Mouse (Mus musculus): Measurements from ENCODE around the gene Churc1. TPM values are rescaled to one million over a fixed set of nuclear protein-coding genes. Genes with fewer than 3 reads are reported as not detected.

Gene Churc1
- total RNA-seq, 1 experiment from 2014 or later = 28.8 TPM

DNA sequence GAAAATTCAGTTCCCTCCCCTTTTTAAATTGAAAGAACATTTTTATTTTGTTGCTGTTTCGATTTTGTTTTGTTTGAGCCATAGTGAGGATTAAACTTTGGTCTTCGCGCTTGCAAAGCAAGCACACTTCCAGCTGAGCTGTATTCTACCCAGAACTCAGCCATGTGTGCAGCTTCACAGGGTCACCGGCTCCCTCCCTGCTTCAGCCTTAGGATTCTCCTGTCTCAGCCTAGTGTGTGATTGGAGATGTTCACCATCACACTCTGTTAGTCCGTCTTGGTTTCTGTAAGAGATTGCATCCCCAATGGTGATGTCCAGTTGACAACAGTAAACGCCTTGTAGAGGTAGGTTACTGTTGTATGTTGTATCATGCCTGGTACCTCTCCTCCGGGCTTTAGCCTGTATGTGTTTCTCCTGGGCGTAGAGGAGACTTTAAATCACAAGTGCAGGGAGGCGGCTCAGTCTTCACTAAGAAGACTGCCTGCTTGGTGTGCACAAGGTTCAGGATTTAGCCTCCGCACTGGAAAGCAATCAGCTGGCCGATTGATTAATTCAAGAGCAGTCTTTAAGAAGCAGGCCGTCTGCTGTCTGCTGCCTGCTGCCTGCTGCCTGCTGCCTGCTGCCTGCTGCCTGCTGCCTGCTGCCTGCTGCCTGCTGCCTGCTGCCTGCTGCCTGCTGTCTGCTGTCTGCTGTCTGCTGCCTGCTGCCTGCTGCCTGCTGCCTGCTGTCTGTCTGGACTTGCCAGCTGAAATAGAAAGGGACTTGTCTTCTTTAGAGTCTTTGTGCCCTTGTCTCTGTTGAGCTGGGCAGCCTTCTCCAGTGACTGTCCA lies 15.5 kb downstream of the Churc1 start:
- ATAC-seq (replicated peaks in 1 of 2; ENCODE audit: insufficient read depth in 1 of 2, low FRiP score in 2 of 2, low TSS enrichment in 1 of 2, low read depth in 1 of 2, poor library complexity in 2 of 2, severe bottlenecking in 2 of 2) = no peak

GRCm38 (mm10) chr12:76784056-76784619 lies 18.8 kb downstream of the Churc1 start:
- ATAC-seq (replicated peaks in 1 of 2; ENCODE audit: insufficient read depth in 1 of 2, low FRiP score in 2 of 2, low TSS enrichment in 1 of 2, low read depth in 1 of 2, poor library complexity in 2 of 2, severe bottlenecking in 2 of 2) = no peak

GRCm38 (mm10) chr12:76790446-76791084 lies 25.2 kb downstream of the Churc1 start:
- ATAC-seq (replicated peaks in 1 of 2; ENCODE audit: insufficient read depth in 1 of 2, low FRiP score in 2 of 2, low TSS enrichment in 1 of 2, low read depth in 1 of 2, poor library complexity in 2 of 2, severe bottlenecking in 2 of 2) = no peak

- ATAC-seq (replicated peaks in 1 of 2; ENCODE audit: insufficient read depth in 1 of 2, low FRiP score in 2 of 2, low TSS enrichment in 1 of 2, low read depth in 1 of 2, poor library complexity in 2 of 2, severe bottlenecking in 2 of 2) = peak; percentile 56 to 57; a peak in 3 of 4 replicates
These were observed 27.2 kb downstream of the Churc1 start for GRCm38 (mm10) chr12:76792540-76792939.

DNA sequence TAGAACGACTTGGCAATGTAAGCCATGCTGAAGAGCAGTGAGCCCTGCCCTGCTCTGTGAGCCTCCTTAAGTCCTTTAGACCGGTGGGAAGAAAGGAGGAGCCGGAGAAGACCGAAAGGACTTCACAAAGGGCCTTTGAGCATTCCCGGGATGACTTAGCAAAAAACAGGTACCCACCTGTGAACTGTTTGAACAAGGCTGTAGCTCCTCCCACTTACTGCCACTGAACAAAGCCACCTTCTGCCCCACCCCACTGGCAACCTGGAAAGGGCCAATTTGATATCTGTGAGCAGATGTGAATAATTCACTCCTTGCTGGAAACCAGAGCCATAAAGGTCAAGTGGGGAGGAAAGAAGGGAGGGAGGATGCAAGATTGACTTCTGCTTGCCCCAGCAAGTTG lies 30.0 kb downstream of the Churc1 start, which contains the start of gene Gpx2:
Gene Gpx2, minus strand, starts transcription at position 205 of the 400 bp plus-strand sequence.
- no peak for ATAC-seq (replicated peaks in 1 of 2; ENCODE audit: insufficient read depth in 1 of 2, low FRiP score in 2 of 2, low TSS enrichment in 1 of 2, low read depth in 1 of 2, poor library complexity in 2 of 2, severe bottlenecking in 2 of 2)

- ATAC-seq (replicated peaks in 1 of 2; ENCODE audit: insufficient read depth in 1 of 2, low FRiP score in 2 of 2, low TSS enrichment in 1 of 2, low read depth in 1 of 2, poor library complexity in 2 of 2, severe bottlenecking in 2 of 2) = no peak
These were observed 31.7 kb downstream of the Churc1 start for GRCm38 (mm10) chr12:76796938-76797539.

DNA sequence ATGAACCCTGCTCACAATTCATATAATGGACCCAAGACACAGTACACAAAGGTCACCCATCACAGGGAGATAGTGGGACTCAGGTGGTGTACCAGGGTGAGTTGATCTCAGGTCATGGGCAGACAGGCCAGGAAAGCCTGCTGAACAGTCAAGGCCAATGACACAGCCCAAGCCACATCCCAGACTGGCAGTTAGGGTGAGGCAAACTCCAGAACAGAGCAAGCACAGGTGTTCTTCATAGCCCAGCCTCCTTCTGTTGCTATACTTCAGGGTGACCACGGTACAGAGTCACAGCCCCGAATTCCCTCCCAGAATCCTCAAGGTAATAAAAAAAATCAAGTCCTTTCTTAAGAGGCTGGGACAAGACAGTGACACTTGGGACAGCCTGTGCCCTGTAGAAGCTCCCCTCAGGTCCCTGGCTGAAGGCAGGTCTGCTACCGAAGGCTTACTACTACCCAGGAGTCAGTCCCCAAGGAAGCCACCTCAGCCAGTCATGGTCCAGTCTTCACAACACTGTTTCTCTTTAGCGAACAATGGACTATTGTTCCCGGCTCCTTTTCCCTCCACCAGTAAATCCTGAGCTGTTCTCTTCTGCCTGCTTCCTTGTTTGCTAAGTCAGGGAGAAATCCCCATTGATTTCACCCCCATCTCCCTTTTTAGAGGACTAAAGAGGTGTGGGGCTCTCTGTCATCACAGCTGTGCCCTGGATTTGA lies 32.8 kb downstream of the Churc1 start:
- ATAC-seq (replicated peaks in 1 of 2; ENCODE audit: insufficient read depth in 1 of 2, low FRiP score in 2 of 2, low TSS enrichment in 1 of 2, low read depth in 1 of 2, poor library complexity in 2 of 2, severe bottlenecking in 2 of 2) = no peak

- ATAC-seq (replicated peaks in 1 of 2; ENCODE audit: insufficient read depth in 1 of 2, low FRiP score in 2 of 2, low TSS enrichment in 1 of 2, low read depth in 1 of 2, poor library complexity in 2 of 2, severe bottlenecking in 2 of 2) = no peak
These were observed 37.7 kb downstream of the Churc1 start for GRCm38 (mm10) chr12:76803028-76803427.

- peak; percentile 63 to 76; a peak in 3 of 4 replicates for ATAC-seq (replicated peaks in 1 of 2; ENCODE audit: insufficient read depth in 1 of 2, low FRiP score in 2 of 2, low TSS enrichment in 1 of 2, low read depth in 1 of 2, poor library complexity in 2 of 2, severe bottlenecking in 2 of 2)
These were observed 38.4 kb downstream of the Churc1 start for GRCm38 (mm10) chr12:76803700-76804252.

DNA sequence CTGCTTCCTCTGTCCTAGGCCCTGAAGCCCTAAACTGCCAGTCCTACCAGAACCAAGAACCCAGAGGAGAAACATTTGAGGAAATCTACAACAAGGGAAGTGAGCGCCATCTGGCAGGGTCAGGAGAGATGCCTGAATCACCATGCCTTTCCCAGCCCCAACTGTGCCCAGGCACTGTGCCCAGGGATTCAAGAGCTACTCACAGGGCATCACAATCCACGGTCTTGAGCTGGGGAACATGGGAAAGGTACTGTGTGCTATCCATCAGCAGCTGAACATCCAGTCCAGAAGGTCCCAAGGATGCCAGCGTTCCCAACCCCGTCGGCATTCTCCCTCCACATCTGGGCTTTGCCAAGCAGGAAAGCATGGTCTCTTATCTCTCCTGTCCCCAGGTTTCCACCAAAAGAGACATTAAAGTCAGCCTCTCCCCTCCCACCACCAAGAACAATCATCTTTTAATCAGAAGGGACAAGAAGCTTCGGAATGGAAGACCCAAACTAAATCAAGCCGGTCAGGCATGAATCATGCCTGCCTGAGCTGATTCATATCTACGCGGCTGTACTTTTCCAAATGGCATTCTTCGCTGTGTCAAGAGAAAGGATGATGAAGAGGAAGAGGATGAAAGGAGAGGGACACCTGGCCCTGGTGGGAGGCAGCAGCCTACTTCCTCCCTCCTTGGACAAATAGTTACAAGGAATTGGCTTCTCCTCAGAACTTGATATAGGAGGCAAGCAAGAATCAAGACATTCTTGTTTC lies 39.9 kb downstream of the Churc1 start:
- no peak for ATAC-seq (replicated peaks in 1 of 2; ENCODE audit: insufficient read depth in 1 of 2, low FRiP score in 2 of 2, low TSS enrichment in 1 of 2, low read depth in 1 of 2, poor library complexity in 2 of 2, severe bottlenecking in 2 of 2)

GRCm38 (mm10) chr12:76807796-76808195 lies 42.5 kb downstream of the Churc1 start:
- no peak for ATAC-seq (replicated peaks in 1 of 2; ENCODE audit: insufficient read depth in 1 of 2, low FRiP score in 2 of 2, low TSS enrichment in 1 of 2, low read depth in 1 of 2, poor library complexity in 2 of 2, severe bottlenecking in 2 of 2)

DNA sequence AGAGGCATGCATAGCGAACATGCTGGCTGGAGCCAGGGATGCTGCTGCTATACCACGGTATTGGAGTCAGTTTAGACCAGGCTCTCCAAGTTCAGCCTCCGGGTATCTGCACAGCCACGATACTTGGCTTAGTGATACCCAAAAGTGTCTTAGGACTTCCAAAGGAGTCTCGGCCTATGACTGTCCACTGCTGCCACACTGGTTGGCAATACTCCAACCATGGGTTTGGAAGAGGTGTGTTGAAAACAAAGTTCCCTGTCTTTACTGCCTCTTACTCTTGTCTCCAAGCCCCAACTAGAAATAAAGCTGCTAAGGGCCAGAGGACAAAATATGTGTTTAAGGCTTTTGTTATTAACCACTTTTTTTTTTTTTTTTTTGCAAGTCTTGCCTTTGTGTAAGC lies 45.2 kb downstream of the Churc1 start:
- ATAC-seq (replicated peaks in 1 of 2; ENCODE audit: insufficient read depth in 1 of 2, low FRiP score in 2 of 2, low TSS enrichment in 1 of 2, low read depth in 1 of 2, poor library complexity in 2 of 2, severe bottlenecking in 2 of 2) = no peak

- no peak for ATAC-seq (replicated peaks in 1 of 2; ENCODE audit: insufficient read depth in 1 of 2, low FRiP score in 2 of 2, low TSS enrichment in 1 of 2, low read depth in 1 of 2, poor library complexity in 2 of 2, severe bottlenecking in 2 of 2)
These were observed 45.7 kb downstream of the Churc1 start for GRCm38 (mm10) chr12:76811006-76811405.

- peak in 1 of 2 experiments; percentile 18; a peak in 2 of 4 replicates for ATAC-seq (replicated peaks in 1 of 2; ENCODE audit: insufficient read depth in 1 of 2, low FRiP score in 2 of 2, low TSS enrichment in 1 of 2, low read depth in 1 of 2, poor library complexity in 2 of 2, severe bottlenecking in 2 of 2)
These were observed 48.2 kb downstream of the Churc1 start for GRCm38 (mm10) chr12:76813543-76813942.

- ATAC-seq (replicated peaks in 1 of 2; ENCODE audit: insufficient read depth in 1 of 2, low FRiP score in 2 of 2, low TSS enrichment in 1 of 2, low read depth in 1 of 2, poor library complexity in 2 of 2, severe bottlenecking in 2 of 2) = no peak
These were observed 48.8 kb downstream of the Churc1 start for GRCm38 (mm10) chr12:76814120-76814519.

DNA sequence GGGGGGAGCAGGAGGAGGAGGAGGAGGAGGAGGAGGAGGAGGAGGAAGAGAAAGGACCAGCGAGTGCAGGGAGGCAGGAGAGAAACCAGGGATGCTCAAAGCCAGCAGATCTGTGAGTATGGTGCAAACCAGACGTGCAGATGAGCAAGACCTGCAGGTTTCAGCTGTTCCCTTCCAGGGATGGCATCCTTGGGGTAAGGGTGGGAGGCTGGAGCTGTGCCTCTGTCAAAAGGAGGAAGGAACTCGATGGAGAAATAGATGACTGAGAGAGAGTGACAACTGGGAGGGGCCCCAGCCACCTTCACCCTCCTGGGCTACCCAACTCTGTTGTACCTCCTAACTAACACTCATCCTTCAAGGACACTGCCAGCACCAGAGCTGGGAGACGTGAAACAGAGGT lies 51.4 kb downstream of the Churc1 start:
- peak; percentile 29 to 51; a peak in 2 of 4 replicates for ATAC-seq (replicated peaks in 1 of 2; ENCODE audit: insufficient read depth in 1 of 2, low FRiP score in 2 of 2, low TSS enrichment in 1 of 2, low read depth in 1 of 2, poor library complexity in 2 of 2, severe bottlenecking in 2 of 2)
